Mouse (Mus musculus) embryonic facial prominence, embryonic 11.5 days (tissue): Measurements from ENCODE around the gene Pecam1. TPM values are rescaled to one million over a fixed set of nuclear protein-coding genes. Genes with fewer than 3 reads are reported as not detected.
A peak's percentile ranks its signal among the peaks of the same experiment; 100 is the strongest.

ENCODE experiments used
- ATAC-seq: fragments of 200-750 bp; cut with Nextera tagmentation; replicated peaks from 2 replicates; pipeline ENCODE4 v1.8.0; 2017; ENCODE audit warnings: low read depth; ENCODE audit not compliant: insufficient number of reproducible peaks, low FRiP score, low TSS enrichment
- DNase-seq: peaks from one replicate; pipeline ENCODE4 v3.0.0-alpha.2; 2015; ENCODE audit warnings: low spot score
- H3K27ac ChIP-seq: fragments of 300-500 bp; sonication (generic); replicated peaks from 2 replicates; pipeline ENCODE4 v1.5.1; 2014; ENCODE audit warnings: mild to moderate bottlenecking, low read depth, low read length, control low read depth
- H3K27me3 ChIP-seq: fragments of 300-500 bp; sonication (generic); 2 replicates; pipeline ENCODE4 v1.6.1; 2014; ENCODE audit warnings: mild to moderate bottlenecking, low read length, moderate library complexity, mixed read lengths; ENCODE audit not compliant: control insufficient read depth, insufficient read depth
- H3K36me3 ChIP-seq: fragments of 300-500 bp; sonication (generic); replicated peaks from 2 replicates; pipeline ENCODE4 v1.6.1; 2014; ENCODE audit warnings: low read depth, mild to moderate bottlenecking, low read length, moderate library complexity, mixed read lengths; ENCODE audit not compliant: control insufficient read depth, insufficient read depth
- H3K4me1 ChIP-seq: fragments of 300-500 bp; sonication (generic); 2 replicates; pipeline ENCODE4 v1.6.1; 2014; ENCODE audit warnings: low read length, mixed read lengths; ENCODE audit not compliant: control insufficient read depth, insufficient read depth
- H3K4me2 ChIP-seq: fragments of 300-500 bp; sonication (generic); 2 replicates; pipeline ENCODE4 v1.6.1; 2014; ENCODE audit warnings: low read depth, mild to moderate bottlenecking, control low read depth, low read length, moderate library complexity
- H3K4me3 ChIP-seq: fragments of 300-500 bp; sonication (generic); 2 replicates; pipeline ENCODE4 v1.5.1; 2014; ENCODE audit warnings: low read depth, low read length, control low read depth
- H3K9ac ChIP-seq: fragments of 300-500 bp; sonication (generic); replicated peaks from 2 replicates; pipeline ENCODE4 v1.6.1; 2014; ENCODE audit warnings: mild to moderate bottlenecking, control low read depth, low read length
- H3K9me3 ChIP-seq: fragments of 300-500 bp; sonication (generic); replicated peaks from 2 replicates; pipeline ENCODE4 v1.6.1; 2016; ENCODE audit warnings: mild to moderate bottlenecking, low read length, inconsistent platforms, mixed read lengths; ENCODE audit not compliant: control insufficient read depth
- WGBS: fragments of 180-500 bp; shearing (Covaris S2); extraction: QIAGEN DNeasy Blood & Tissue Kit; methylation state at CpG from one replicate; pipeline ENCODE4 v1.1.7; 2014; 5-methylcytosine and 5-hydroxymethylcytosine counted together
- polyA plus RNA-seq: library from polyadenylated mRNA; unstranded; fragments of >200 nt; fragmentation: Nextera tagmentation; extraction: Ambion mirVana; gene quantifications from 2 replicates; pipeline ENCODE4 v1.2.1, GENCODE M21; 2014

Pecam1 gene
- polyA plus RNA-seq, 1 experiment from 2014 or later: 26.7 TPM

- H3K36me3 ChIP-seq: no peaks in the 10 kb centered on the region
- WGBS: 35% methylated on average over 7 of the region's 7 CpGs
- H3K9me3 ChIP-seq: no peaks in the 10 kb centered on the region
- no peaks in the 10 kb centered on the region for H3K4me1 ChIP-seq
- H3K27ac ChIP-seq: no peak overlapping the region
- no peak overlapping the region for H3K4me3 ChIP-seq
- H3K9ac ChIP-seq: no peak overlapping the region
- no peak overlapping the region for H3K4me2 ChIP-seq
- no peak for DNase-seq
- no peak; the same call in 1 of the 2 replicates for ATAC-seq
- no peaks in the 10 kb centered on the region for H3K27me3 ChIP-seq
Measured at GRCm38 (mm10) chr11:106722831-106723361, 27.5 kb downstream of the Pecam1 start.

GRCm38 (mm10) chr11:106720379-106720778 lies 30.0 kb downstream of the Pecam1 start:
- no peak overlapping the region for H3K27ac ChIP-seq
- H3K4me3 ChIP-seq: no peak overlapping the region

GRCm38 (mm10) chr11:106716568-106716967 lies 33.9 kb downstream of the Pecam1 start:
- Histone ChIP-seq H3K4me3 (no peak overlapping the region), H3K9me3 (no peaks in the 10 kb centered on the region), H3K4me1 (no peaks in the 10 kb centered on the region), H3K36me3 (no peaks in the 10 kb centered on the region), H3K4me2 (no peak overlapping the region), H3K9ac (no peak overlapping the region), H3K27me3 (no peaks in the 10 kb centered on the region), H3K27ac (no peak overlapping the region)
- ATAC-seq (no peak), DNase-seq (no peak)
- WGBS: 83% methylated on average over 5 of the region's 5 CpGs

More at GRCm38 (mm10) chr11:106720379-106720778, 30.0 kb downstream of the Pecam1 start:
- Histone ChIP-seq H3K4me2 (no peak overlapping the region), H3K9ac (no peak overlapping the region), H3K36me3 (no peaks in the 10 kb centered on the region), H3K4me1 (no peaks in the 10 kb centered on the region), H3K27me3 (no peaks in the 10 kb centered on the region), H3K9me3 (no peaks in the 10 kb centered on the region)
- ATAC-seq (no peak), DNase-seq (no peak)
- 75% methylated on average over 8 of the region's 8 CpGs for WGBS

GRCm38 (mm10) chr11:106715066-106715465 lies 35.4 kb downstream of the Pecam1 start:
- H3K36me3 ChIP-seq: no peaks in the 10 kb centered on the region
- no peak for ATAC-seq
- 0 out of 2 replicates have a peak overlapping the region, but pooled peaks have one; percentile 26 for H3K9ac ChIP-seq
- H3K9me3 ChIP-seq: no peaks in the 10 kb centered on the region
- H3K27ac ChIP-seq: no peak overlapping the region
- no peak overlapping the region for H3K4me2 ChIP-seq
- 65% methylated on average over 6 of the region's 6 CpGs for WGBS
- H3K4me3 ChIP-seq: no peak overlapping the region
- DNase-seq: no peak
- no peaks in the 10 kb centered on the region for H3K4me1 ChIP-seq
- H3K27me3 ChIP-seq: no peaks in the 10 kb centered on the region

GRCm38 (mm10) chr11:106710789-106711188 lies 39.6 kb downstream of the Pecam1 start:
- ATAC-seq (no peak), DNase-seq (no peak)
- Histone ChIP-seq H3K4me1 (no peaks in the 10 kb centered on the region; the same call in 1 of the 2 replicates), H3K4me2 (no peak overlapping the region), H3K4me3 (no peak overlapping the region), H3K27ac (no peak overlapping the region), H3K9me3 (no peaks in the 10 kb centered on the region), H3K27me3 (no peaks in the 10 kb centered on the region), H3K9ac (no peak overlapping the region), H3K36me3 (no peaks in the 10 kb centered on the region)
- WGBS: 66% methylated on average over 5 of the region's 5 CpGs

- WGBS: 18% methylated on average over 15 of the region's 15 CpGs
- Histone ChIP-seq H3K9ac (no peak overlapping the region), H3K4me2 (no peak overlapping the region), H3K4me3 (no peak overlapping the region), H3K4me1 (no peaks in the 10 kb centered on the region; the same call in 1 of the 2 replicates), H3K27ac (no peak overlapping the region), H3K9me3 (no peaks in the 10 kb centered on the region), H3K36me3 (no peaks in the 10 kb centered on the region), H3K27me3 (no peaks in the 10 kb centered on the region)
- ATAC-seq (peak; percentile 42), DNase-seq (peak; percentile 19)
Measured at GRCm38 (mm10) chr11:106709227-106709985, 41.0 kb downstream of the Pecam1 start.

- WGBS: 52% methylated on average over 3 of the region's 3 CpGs
- no peak overlapping the region for H3K4me2 ChIP-seq
- no peaks in the 10 kb centered on the region for H3K36me3 ChIP-seq
- no peak overlapping the region for H3K4me3 ChIP-seq
- H3K27me3 ChIP-seq: no peaks in the 10 kb centered on the region
- DNase-seq (no peak), ATAC-seq (no peak)
- no peak overlapping the region for H3K9ac ChIP-seq
- no peaks in the 10 kb centered on the region for H3K9me3 ChIP-seq
- H3K27ac ChIP-seq: no peak overlapping the region
- H3K4me1 ChIP-seq: no peaks in the 10 kb centered on the region; the same call in 1 of the 2 replicates
Measured at GRCm38 (mm10) chr11:106707866-106708265, 42.6 kb downstream of the Pecam1 start.

- Histone ChIP-seq H3K4me1 (no peaks in the 10 kb centered on the region; the same call in 1 of the 2 replicates), H3K4me3 (no peak overlapping the region), H3K27ac (no peak overlapping the region), H3K36me3 (no peaks in the 10 kb centered on the region), H3K9me3 (no peaks in the 10 kb centered on the region), H3K9ac (no peak overlapping the region), H3K27me3 (no peaks in the 10 kb centered on the region), H3K4me2 (no peak overlapping the region)
- ATAC-seq: no peak
- 61% methylated on average over 8 of the region's 8 CpGs for WGBS
- DNase-seq: no peak
Measured at GRCm38 (mm10) chr11:106707085-106707484, 43.3 kb downstream of the Pecam1 start.
